Mouse (Mus musculus): ENCODE data around the gene Kdm6a.

The Kdm6a gene

GRCm38 (mm10) chrX:18162192-18162857 lies at the start of gene Kdm6a:
Gene Kdm6a, plus strand, starts transcription at chrX:18162575.
- DNase-seq, result peak; percentile 94

GRCm38 (mm10) chrX:18145557-18145956 lies 16.8 kb upstream of the Kdm6a start, which contains the start of gene Dusp21:
Gene Dusp21, plus strand, starts transcription at chrX:18145857.
- DNase-seq, result no peak

- DNase-seq, result no peak
These were observed 1.5 kb upstream of the Kdm6a start for GRCm38 (mm10) chrX:18160734-18161442.

GRCm38 (mm10) chrX:18161796-18162191 lies 581 bp upstream of the Kdm6a start:
- no peak for DNase-seq

GRCm38 (mm10) chrX:18162861-18163731 lies 721 bp downstream of the Kdm6a start:
- peak; percentile 44 for DNase-seq

GRCm38 (mm10) chrX:18163917-18164624 lies 1.7 kb downstream of the Kdm6a start:
- peak; percentile 26 for DNase-seq

- DNase-seq, result no peak
These were observed 2.7 kb downstream of the Kdm6a start for GRCm38 (mm10) chrX:18165121-18165520.

- DNase-seq, result no peak
These were observed 4.6 kb downstream of the Kdm6a start for GRCm38 (mm10) chrX:18166961-18167360.

- no peak for DNase-seq
These were observed 6.6 kb downstream of the Kdm6a start for GRCm38 (mm10) chrX:18168940-18169339.

- no peak for DNase-seq
These were observed 12.5 kb downstream of the Kdm6a start for GRCm38 (mm10) chrX:18174831-18175230.

GRCm38 (mm10) chrX:18177803-18178202 lies 15.4 kb downstream of the Kdm6a start:
- DNase-seq, result no peak

GRCm38 (mm10) chrX:18179492-18179891 lies 17.1 kb downstream of the Kdm6a start:
- DNase-seq, result no peak

- DNase-seq, result no peak
These were observed 24.8 kb downstream of the Kdm6a start for GRCm38 (mm10) chrX:18187203-18187602.

- DNase-seq, result no peak
These were observed 25.9 kb downstream of the Kdm6a start for GRCm38 (mm10) chrX:18188293-18188692.

GRCm38 (mm10) chrX:18239572-18239971 lies 77.2 kb downstream of the Kdm6a start:
- no peak for DNase-seq

- DNase-seq, result no peak
These were observed 88.2 kb downstream of the Kdm6a start for GRCm38 (mm10) chrX:18250621-18251020.

GRCm38 (mm10) chrX:18254767-18255166 lies 92.4 kb downstream of the Kdm6a start:
- DNase-seq, result peak; percentile 8

GRCm38 (mm10) chrX:18258238-18258809 lies 95.9 kb downstream of the Kdm6a start:
- DNase-seq, result no peak

- no peak for DNase-seq
These were observed 116.2 kb downstream of the Kdm6a start for GRCm38 (mm10) chrX:18278561-18278960.

GRCm38 (mm10) chrX:18280134-18280533 lies 117.8 kb downstream of the Kdm6a start:
- no peak for DNase-seq
